Mouse (Mus musculus): Measurements from ENCODE around the gene Bend3. TPM values are rescaled to one million over a fixed set of nuclear protein-coding genes. Genes with fewer than 3 reads are reported as not detected.
A peak's percentile ranks its signal among the peaks of the same experiment; 100 is the strongest.

Gene Bend3
- polyA plus RNA-seq, 1 experiment from 2014 or later = 5.3 TPM

- WGBS = 80% methylated on average over 6 of the region's 6 CpGs
- Histone ChIP-seq H3K36me3 (ENCODE audit: control insufficient read depth, insufficient read depth, low read length) (no peaks in the 10 kb centered on the region), H3K4me2 (ENCODE audit: low read length) (no peak overlapping the region), H3K4me1 (replicated peaks; ENCODE audit: control insufficient read depth, insufficient read depth, low read length) (peaks cover 26% of the 10 kb centered on the region), H3K9ac (ENCODE audit: low read length) (no peak overlapping the region), H3K4me3 (ENCODE audit: low read depth, low read length) (no peak overlapping the region), H3K9me3 (ENCODE audit: control insufficient read depth, low read length) (no peaks in the 10 kb centered on the region), H3K27me3 (replicated peaks; ENCODE audit: control insufficient read depth, insufficient read depth, low read length) (no peaks in the 10 kb centered on the region), H3K27ac (ENCODE audit: low read depth) (no peak overlapping the region)
- DNase-seq (ENCODE audit: low spot score) (no peak), ATAC-seq (replicated peaks; ENCODE audit: low FRiP score, low TSS enrichment, low read depth) (no peak)
Observed at GRCm38 (mm10) chr10:43485751-43486268, 7.2 kb downstream of the Bend3 start.

GRCm38 (mm10) chr10:43487441-43488010, 8.9 kb downstream of the Bend3 start:
- H3K27me3 ChIP-seq (replicated peaks; ENCODE audit: control insufficient read depth, insufficient read depth, low read length) = no peaks in the 10 kb centered on the region
- H3K4me1 ChIP-seq (replicated peaks; ENCODE audit: control insufficient read depth, insufficient read depth, low read length) = peaks cover 20% of the 10 kb centered on the region
- no peak overlapping the region for H3K4me3 ChIP-seq (ENCODE audit: low read depth, low read length)
- ATAC-seq (replicated peaks; ENCODE audit: low FRiP score, low TSS enrichment, low read depth) (no peak), DNase-seq (ENCODE audit: low spot score) (no peak)
- no peak overlapping the region for H3K4me2 ChIP-seq (ENCODE audit: low read length)
- no peak overlapping the region for H3K27ac ChIP-seq (ENCODE audit: low read depth)
- WGBS = 75% methylated on average over 3 of the region's 3 CpGs
- no peaks in the 10 kb centered on the region for H3K9me3 ChIP-seq (ENCODE audit: control insufficient read depth, low read length)
- H3K9ac ChIP-seq (ENCODE audit: low read length) = no peak overlapping the region
- H3K36me3 ChIP-seq (ENCODE audit: control insufficient read depth, insufficient read depth, low read length) = no peaks in the 10 kb centered on the region

DNA sequence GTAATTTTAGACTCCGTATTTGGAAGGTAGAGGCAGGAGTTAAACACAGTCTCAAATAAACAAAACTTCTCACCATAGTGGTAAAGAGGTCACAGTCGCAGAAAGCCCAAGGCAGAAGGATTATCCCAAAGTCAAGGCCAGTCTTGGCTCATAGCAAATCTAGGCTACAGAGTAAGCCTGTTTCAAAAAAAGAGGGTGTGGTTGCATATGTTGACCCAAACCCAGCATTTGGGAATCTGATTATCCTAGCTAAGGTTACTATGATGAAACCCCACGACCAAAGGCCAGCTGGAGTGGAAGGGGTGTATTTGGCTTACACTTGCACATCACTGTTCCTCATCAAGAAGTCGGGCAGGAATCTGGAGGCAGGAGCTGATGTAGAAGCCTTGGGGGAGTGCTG, 9.6 kb downstream of the Bend3 start:
- H3K9ac ChIP-seq (ENCODE audit: low read length) = no peak overlapping the region
- ATAC-seq (replicated peaks; ENCODE audit: low FRiP score, low TSS enrichment, low read depth) (no peak), DNase-seq (ENCODE audit: low spot score) (no peak)
- no peaks in the 10 kb centered on the region for H3K9me3 ChIP-seq (ENCODE audit: control insufficient read depth, low read length)
- no peaks in the 10 kb centered on the region for H3K36me3 ChIP-seq (ENCODE audit: control insufficient read depth, insufficient read depth, low read length)
- peaks cover 13% of the 10 kb centered on the region for H3K4me1 ChIP-seq (replicated peaks; ENCODE audit: control insufficient read depth, insufficient read depth, low read length)
- no peak overlapping the region for H3K4me2 ChIP-seq (ENCODE audit: low read length)
- no peak overlapping the region for H3K27ac ChIP-seq (ENCODE audit: low read depth)
- 68% methylated on average over 4 of the region's 4 CpGs for WGBS
- H3K27me3 ChIP-seq (replicated peaks; ENCODE audit: control insufficient read depth, insufficient read depth, low read length) = no peaks in the 10 kb centered on the region
- no peak overlapping the region for H3K4me3 ChIP-seq (ENCODE audit: low read depth, low read length)

GRCm38 (mm10) chr10:43489139-43489538, 10.5 kb downstream of the Bend3 start:
- H3K9ac ChIP-seq (ENCODE audit: low read length) = no peak overlapping the region
- H3K27me3 ChIP-seq (replicated peaks; ENCODE audit: control insufficient read depth, insufficient read depth, low read length) = no peaks in the 10 kb centered on the region
- no peak overlapping the region for H3K4me2 ChIP-seq (ENCODE audit: low read length)
- H3K4me1 ChIP-seq (replicated peaks; ENCODE audit: control insufficient read depth, insufficient read depth, low read length) = peaks cover 8% of the 10 kb centered on the region
- peaks cover under 1% of the 10 kb centered on the region; the same call in 1 of the 2 replicates for H3K36me3 ChIP-seq (ENCODE audit: control insufficient read depth, insufficient read depth, low read length)
- no peak for ATAC-seq (replicated peaks; ENCODE audit: low FRiP score, low TSS enrichment, low read depth)
- 79% methylated on average over 7 of the region's 7 CpGs for WGBS
- H3K9me3 ChIP-seq (ENCODE audit: control insufficient read depth, low read length) = no peaks in the 10 kb centered on the region
- no peak overlapping the region for H3K27ac ChIP-seq (ENCODE audit: low read depth)
- no peak overlapping the region for H3K4me3 ChIP-seq (ENCODE audit: low read depth, low read length)
- DNase-seq (ENCODE audit: low spot score) = no peak

DNA sequence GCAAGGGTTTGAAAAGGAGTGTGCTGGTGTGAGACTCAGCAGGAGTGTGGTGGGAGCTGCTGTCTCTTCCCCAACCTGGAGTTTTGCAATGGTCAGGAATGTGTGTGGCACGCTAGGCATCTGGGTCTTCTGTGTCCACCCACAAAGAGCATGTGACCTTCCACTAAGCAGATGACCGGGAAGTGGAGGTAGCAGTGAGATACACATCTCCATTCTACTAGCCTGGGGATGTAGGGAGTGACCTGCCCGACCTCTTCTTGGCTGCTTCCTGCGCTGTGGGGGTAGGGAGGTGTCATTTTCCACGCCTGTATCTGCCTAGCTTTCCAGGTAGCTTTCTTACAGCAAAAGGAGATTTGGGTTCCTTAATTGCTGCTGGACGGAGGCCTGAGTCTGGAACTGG, 10.9 kb downstream of the Bend3 start:
- H3K4me2 ChIP-seq (ENCODE audit: low read length) = no peak overlapping the region
- no peaks in the 10 kb centered on the region for H3K27me3 ChIP-seq (replicated peaks; ENCODE audit: control insufficient read depth, insufficient read depth, low read length)
- H3K9me3 ChIP-seq (ENCODE audit: control insufficient read depth, low read length) = no peaks in the 10 kb centered on the region
- peaks cover 8% of the 10 kb centered on the region for H3K4me1 ChIP-seq (replicated peaks; ENCODE audit: control insufficient read depth, insufficient read depth, low read length)
- no peak overlapping the region for H3K4me3 ChIP-seq (ENCODE audit: low read depth, low read length)
- ATAC-seq (replicated peaks; ENCODE audit: low FRiP score, low TSS enrichment, low read depth) (no peak), DNase-seq (ENCODE audit: low spot score) (no peak)
- H3K36me3 ChIP-seq (ENCODE audit: control insufficient read depth, insufficient read depth, low read length) = peaks cover 4% of the 10 kb centered on the region; the same call in 1 of the 2 replicates
- H3K27ac ChIP-seq (ENCODE audit: low read depth) = no peak overlapping the region
- WGBS = 24% methylated on average over 6 of the region's 6 CpGs
- no peak overlapping the region for H3K9ac ChIP-seq (ENCODE audit: low read length)

- H3K27ac ChIP-seq (ENCODE audit: low read depth) = no peak overlapping the region
- no peak for DNase-seq (ENCODE audit: low spot score)
- WGBS = 58% methylated on average over 8 of the region's 8 CpGs
Observed at GRCm38 (mm10) chr10:43490034-43490433, 11.4 kb downstream of the Bend3 start.

DNA sequence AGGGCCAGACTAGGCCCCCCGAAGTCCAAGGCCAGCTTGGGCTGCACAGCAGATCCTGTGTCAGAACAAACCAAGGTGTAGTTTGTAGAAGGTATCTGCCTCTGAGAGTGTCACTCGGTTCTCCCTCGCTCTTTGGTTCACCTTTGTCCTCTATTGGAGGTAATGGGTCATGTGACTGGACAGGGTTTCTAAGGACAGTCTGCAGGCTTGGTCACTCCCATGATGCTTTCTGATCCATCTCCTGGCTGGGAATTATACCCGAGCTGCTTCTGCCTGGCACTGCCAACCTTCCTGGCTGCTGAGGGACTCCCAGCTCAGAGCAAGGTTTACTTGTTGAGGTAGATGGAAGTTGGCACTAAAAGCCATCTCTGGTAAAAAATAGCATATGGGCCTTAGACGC, 12.2 kb downstream of the Bend3 start:
- H3K27me3 ChIP-seq (replicated peaks; ENCODE audit: control insufficient read depth, insufficient read depth, low read length) = no peaks in the 10 kb centered on the region
- ATAC-seq (replicated peaks; ENCODE audit: low FRiP score, low TSS enrichment, low read depth) (0 out of 2 replicates have a peak, but pooled peaks have one; percentile 24), DNase-seq (ENCODE audit: low spot score) (no peak)
- no peak overlapping the region for H3K9ac ChIP-seq (ENCODE audit: low read length)
- 80% methylated on average over 5 of the region's 5 CpGs for WGBS
- H3K4me1 ChIP-seq (replicated peaks; ENCODE audit: control insufficient read depth, insufficient read depth, low read length) = peaks cover 8% of the 10 kb centered on the region
- H3K4me3 ChIP-seq (ENCODE audit: low read depth, low read length) = no peak overlapping the region
- no peak overlapping the region for H3K4me2 ChIP-seq (ENCODE audit: low read length)
- H3K27ac ChIP-seq (ENCODE audit: low read depth) = no peak overlapping the region
- no peaks in the 10 kb centered on the region for H3K9me3 ChIP-seq (ENCODE audit: control insufficient read depth, low read length)
- peaks cover 17% of the 10 kb centered on the region for H3K36me3 ChIP-seq (ENCODE audit: control insufficient read depth, insufficient read depth, low read length)

More at GRCm38 (mm10) chr10:43490034-43490433, 11.4 kb downstream of the Bend3 start:
- no peak for ATAC-seq (replicated peaks; ENCODE audit: low FRiP score, low TSS enrichment, low read depth)
- H3K27me3 ChIP-seq (replicated peaks; ENCODE audit: control insufficient read depth, insufficient read depth, low read length) = no peaks in the 10 kb centered on the region
- H3K9ac ChIP-seq (ENCODE audit: low read length) = no peak overlapping the region
- H3K4me3 ChIP-seq (ENCODE audit: low read depth, low read length) = no peak overlapping the region
- peaks cover 9% of the 10 kb centered on the region; the same call in 1 of the 2 replicates for H3K36me3 ChIP-seq (ENCODE audit: control insufficient read depth, insufficient read depth, low read length)
- no peak overlapping the region for H3K4me2 ChIP-seq (ENCODE audit: low read length)
- H3K9me3 ChIP-seq (ENCODE audit: control insufficient read depth, low read length) = no peaks in the 10 kb centered on the region
- H3K4me1 ChIP-seq (replicated peaks; ENCODE audit: control insufficient read depth, insufficient read depth, low read length) = peaks cover 8% of the 10 kb centered on the region

- ATAC-seq (replicated peaks; ENCODE audit: low FRiP score, low TSS enrichment, low read depth) (no peak), DNase-seq (ENCODE audit: low spot score) (no peak)
- no peaks in the 10 kb centered on the region for H3K9me3 ChIP-seq (ENCODE audit: control insufficient read depth, low read length)
- H3K36me3 ChIP-seq (ENCODE audit: control insufficient read depth, insufficient read depth, low read length) = peaks cover 40% of the 10 kb centered on the region
- no peaks in the 10 kb centered on the region for H3K27me3 ChIP-seq (replicated peaks; ENCODE audit: control insufficient read depth, insufficient read depth, low read length)
- H3K27ac ChIP-seq (ENCODE audit: low read depth) = no peak overlapping the region
- H3K4me2 ChIP-seq (ENCODE audit: low read length) = no peak overlapping the region
- 96% methylated on average over 4 of the region's 4 CpGs for WGBS
- no peak overlapping the region for H3K4me3 ChIP-seq (ENCODE audit: low read depth, low read length)
- H3K4me1 ChIP-seq (replicated peaks; ENCODE audit: control insufficient read depth, insufficient read depth, low read length) = no peaks in the 10 kb centered on the region
- H3K9ac ChIP-seq (ENCODE audit: low read length) = no peak overlapping the region
Observed at GRCm38 (mm10) chr10:43502599-43502998, 24.0 kb downstream of the Bend3 start.

- 67% methylated on average over 1 of the region's 1 CpGs for WGBS
Observed at GRCm38 (mm10) chr10:43504291-43504690, 25.7 kb downstream of the Bend3 start.

More at GRCm38 (mm10) chr10:43504291-43504690, 25.7 kb downstream of the Bend3 start:
- H3K36me3 ChIP-seq (ENCODE audit: control insufficient read depth, insufficient read depth, low read length) = peaks cover 28% of the 10 kb centered on the region
- DNase-seq (ENCODE audit: low spot score) (no peak), ATAC-seq (replicated peaks; ENCODE audit: low FRiP score, low TSS enrichment, low read depth) (no peak)
- no peak overlapping the region for H3K9ac ChIP-seq (ENCODE audit: low read length)
- no peaks in the 10 kb centered on the region for H3K27me3 ChIP-seq (replicated peaks; ENCODE audit: control insufficient read depth, insufficient read depth, low read length)
- H3K4me2 ChIP-seq (ENCODE audit: low read length) = no peak overlapping the region
- no peak overlapping the region for H3K27ac ChIP-seq (ENCODE audit: low read depth)
- H3K9me3 ChIP-seq (ENCODE audit: control insufficient read depth, low read length) = no peaks in the 10 kb centered on the region
- H3K4me3 ChIP-seq (ENCODE audit: low read depth, low read length) = no peak overlapping the region
- no peaks in the 10 kb centered on the region for H3K4me1 ChIP-seq (replicated peaks; ENCODE audit: control insufficient read depth, insufficient read depth, low read length)
